Mouse (Mus musculus): ENCODE measurements around the gene Ergic1.

GRCm38 (mm10) chr17:26614708-26615486 is 53.6 kb downstream of the Ergic1 start:
- no peak for TF ChIP-seq POLR2A (IDR thresholded peaks at IDR 0.05; ENCODE audit: control insufficient read depth, extremely low read depth, insufficient read depth, low read length, poor library complexity)
- TF ChIP-seq CTCF (IDR thresholded peaks at IDR 0.05; ENCODE audit: borderline replicate concordance, control insufficient read depth, extremely low read depth, insufficient read depth, low read length, poor library complexity): no peak

Measured in thymus, adult 2 months (tissue).